Mouse (Mus musculus) thymus, postnatal 0 days (tissue): ENCODE data around the gene Kras. TPM values are rescaled to one million over a fixed set of nuclear protein-coding genes. Genes with fewer than 3 reads are reported as not detected.

ENCODE experiments used
- DNase-seq: peaks from one replicate; pipeline ENCODE4 v3.0.0-alpha.2; 2015; ENCODE audit warnings: low spot score
- polyA plus RNA-seq: library from polyadenylated mRNA; unstranded; fragments of >200 nt; fragmentation: Nextera tagmentation; extraction: Ambion mirVana; gene quantifications from 2 replicates; pipeline ENCODE4 v1.2.1, GENCODE M21; 2015

The Kras gene
- 122 and 134 TPM in 2 replicates for polyA plus RNA-seq

DNA sequence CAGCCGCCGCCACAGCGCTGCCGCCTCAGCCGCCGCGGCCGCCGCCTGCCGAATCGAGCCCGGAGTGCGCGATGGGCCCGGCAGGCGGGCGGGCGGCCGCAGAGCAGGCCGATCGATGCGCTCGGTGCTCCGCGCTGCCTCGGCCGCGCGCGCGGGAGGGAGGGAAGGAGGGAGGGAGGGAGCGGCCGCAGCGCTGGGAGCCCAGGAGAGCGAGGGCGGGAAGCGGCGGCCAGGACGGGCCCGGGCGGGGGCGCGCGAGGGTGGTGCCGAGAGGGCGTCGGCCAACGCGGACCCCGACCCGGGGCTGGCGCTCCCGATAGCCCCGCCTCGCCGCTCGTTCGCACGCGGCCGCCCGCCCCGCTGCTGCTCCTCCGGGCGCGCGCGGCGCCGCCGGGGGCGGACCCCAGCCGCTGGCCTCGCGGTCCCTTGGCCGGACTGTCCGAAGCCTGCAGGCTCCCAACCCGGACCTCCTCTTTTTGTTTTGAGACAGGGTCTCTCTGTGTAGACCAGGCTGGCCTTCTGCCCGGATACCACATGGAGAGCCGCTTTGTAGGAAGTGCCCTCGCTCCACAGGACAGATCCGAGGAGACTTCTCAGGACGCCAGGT, at the start of gene Kras:
Gene Kras (minus strand): TSS at position 55 of the 607 bp plus-strand sequence.
- peak; percentile 92 for DNase-seq

DNA sequence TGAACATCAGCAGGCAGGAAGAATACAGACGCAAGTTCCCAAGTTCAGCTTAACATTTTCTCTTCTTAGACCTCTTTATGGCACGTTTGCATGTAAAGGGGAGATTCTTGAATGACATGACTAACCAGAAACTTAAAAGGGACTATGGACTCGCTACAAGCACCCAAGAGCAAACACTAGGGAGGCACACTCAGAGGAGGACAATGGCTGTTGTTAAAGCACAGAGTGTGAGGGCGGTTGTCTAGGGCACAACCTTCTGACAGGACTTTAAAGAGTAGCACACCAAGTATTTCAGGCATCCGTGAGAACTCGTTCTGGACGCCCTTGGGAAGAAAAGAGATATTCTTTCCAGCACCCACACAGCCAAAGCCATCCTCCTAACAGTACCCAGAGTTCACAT, 47.6 kb upstream of the Kras start:
- DNase-seq: no peak

GRCm38 (mm10) chr6:145296979-145297378, 46.9 kb upstream of the Kras start:
- no peak for DNase-seq

- DNase-seq: no peak
These were observed 45.1 kb upstream of the Kras start for GRCm38 (mm10) chr6:145295171-145295570.

DNA sequence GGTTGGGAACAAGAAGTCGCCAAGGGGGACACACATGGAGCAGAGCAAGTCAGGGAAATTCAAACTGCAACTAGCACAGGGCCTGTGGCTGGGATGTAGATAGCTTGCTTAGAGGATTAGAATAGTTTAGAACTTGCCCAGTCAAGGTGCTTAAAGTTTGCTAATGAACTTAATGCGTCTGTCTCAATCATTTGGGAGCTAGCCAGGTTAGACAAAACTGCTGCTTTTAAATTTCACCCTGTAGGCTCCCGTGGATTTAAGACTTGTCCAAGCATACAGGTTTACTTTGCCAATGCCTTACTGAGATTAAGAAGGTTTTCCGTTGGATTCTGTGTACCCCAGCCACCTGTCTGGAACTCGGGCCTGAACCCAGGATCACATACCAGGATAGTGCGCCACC, 43.1 kb upstream of the Kras start:
- no peak for DNase-seq

DNA sequence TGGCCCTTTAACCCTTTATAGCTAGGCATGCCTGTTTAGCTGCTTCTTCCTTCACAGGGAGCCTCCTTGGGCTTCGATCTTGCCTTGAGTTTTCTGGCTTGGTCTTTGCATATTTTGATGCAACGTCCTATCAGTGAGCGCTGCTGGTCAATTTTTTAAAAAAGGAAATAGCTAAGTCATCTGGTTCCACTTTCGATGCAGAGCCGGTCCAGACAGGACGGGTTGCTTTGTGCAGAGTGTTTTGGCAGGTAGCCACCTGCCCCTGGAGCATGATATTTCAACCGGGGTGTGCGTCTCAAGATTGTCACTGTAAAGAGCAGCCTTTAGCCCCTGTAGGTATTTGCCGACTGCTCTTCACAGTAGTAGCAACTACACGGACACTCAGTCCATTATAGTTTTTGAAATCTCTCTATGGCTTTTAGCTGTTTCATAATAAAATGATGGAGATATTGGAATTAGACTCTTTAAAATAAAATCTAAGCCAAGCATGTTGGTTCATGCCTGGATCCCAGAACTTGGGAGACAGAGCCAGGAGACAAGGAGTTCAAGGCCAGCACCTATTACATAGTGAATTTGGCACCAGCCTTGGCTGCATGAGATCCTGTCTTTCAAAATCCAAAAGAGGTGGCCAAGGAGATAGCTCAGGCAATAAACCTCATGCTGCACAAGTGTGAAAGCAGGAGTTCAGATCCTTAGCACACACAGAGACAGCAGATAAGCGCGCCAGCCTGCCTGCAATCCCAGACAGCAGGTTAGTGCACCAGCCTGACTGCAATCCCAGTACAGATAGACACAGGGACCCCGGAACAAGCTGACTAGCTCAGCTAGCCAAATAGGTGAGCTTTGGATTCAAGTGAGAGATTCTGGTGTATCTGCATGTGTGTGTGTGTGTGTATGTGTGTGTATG, 41.6 kb upstream of the Kras start:
- DNase-seq: no peak

DNA sequence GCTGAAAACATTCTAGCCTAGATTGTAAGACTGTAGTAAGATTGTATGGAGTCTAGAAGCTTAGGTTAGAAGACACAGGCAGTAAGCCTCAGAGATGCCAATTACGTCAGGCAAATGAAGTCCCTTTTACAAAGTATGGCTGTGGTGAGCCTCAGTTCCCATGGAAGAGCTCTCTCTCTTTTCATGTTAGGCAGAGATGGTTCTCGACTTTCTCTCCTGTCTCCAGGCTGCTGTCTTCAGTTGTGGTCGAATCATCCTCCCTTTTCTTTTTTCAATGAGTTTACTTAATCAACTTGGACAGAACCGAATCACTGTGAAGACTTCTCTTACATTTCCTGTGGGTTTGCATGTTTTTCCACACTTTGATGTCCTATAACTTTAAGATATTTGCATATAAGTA, 35.6 kb upstream of the Kras start:
- DNase-seq: no peak

DNA sequence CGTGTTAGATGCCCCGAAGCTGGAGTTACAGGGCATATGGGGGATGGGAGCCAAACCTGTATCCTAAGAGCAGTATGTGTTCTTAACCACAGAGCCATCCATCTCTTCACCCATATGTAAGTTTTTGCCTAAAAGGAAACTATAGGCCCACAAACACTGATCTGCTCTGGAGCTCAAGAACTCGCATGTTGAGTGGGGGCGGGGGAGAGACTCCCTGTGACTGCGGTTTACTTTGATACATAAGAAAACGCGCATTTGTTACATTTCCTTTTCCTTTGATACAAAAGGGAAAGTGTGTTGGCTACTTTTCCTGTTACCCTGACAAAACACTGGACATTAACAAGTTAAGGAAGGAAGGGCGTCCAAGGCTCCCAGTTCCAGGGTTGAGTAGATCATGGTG, 34.2 kb upstream of the Kras start:
- DNase-seq: no peak

- no peak for DNase-seq
These were observed 27.2 kb upstream of the Kras start for GRCm38 (mm10) chr6:145277138-145277763.

DNA sequence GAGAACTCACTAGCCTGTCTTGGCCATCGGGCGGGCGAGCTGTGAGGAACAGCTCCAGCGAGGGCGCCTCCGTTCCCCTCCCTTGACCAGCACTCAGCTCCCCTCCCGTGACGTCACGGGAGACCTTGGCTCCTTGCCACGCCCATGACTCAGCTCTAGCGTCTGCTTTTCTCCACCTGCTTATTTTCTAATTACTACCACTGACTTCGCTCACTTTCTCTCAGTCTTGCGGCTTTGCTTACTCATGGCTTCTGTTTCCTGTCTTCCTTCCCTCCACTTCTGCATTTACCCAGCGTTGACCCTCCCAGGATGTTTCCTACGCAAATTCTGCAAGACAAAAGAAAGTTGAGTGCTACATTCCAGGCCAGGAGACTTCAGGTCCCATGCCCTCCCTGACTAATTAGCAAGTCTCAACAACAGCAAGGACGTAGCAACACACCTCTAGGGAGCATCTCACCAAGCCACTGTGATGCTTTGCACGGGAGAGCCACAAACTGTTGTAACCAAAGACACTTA, 26.3 kb upstream of the Kras start:
- DNase-seq: peak; percentile 64

DNA sequence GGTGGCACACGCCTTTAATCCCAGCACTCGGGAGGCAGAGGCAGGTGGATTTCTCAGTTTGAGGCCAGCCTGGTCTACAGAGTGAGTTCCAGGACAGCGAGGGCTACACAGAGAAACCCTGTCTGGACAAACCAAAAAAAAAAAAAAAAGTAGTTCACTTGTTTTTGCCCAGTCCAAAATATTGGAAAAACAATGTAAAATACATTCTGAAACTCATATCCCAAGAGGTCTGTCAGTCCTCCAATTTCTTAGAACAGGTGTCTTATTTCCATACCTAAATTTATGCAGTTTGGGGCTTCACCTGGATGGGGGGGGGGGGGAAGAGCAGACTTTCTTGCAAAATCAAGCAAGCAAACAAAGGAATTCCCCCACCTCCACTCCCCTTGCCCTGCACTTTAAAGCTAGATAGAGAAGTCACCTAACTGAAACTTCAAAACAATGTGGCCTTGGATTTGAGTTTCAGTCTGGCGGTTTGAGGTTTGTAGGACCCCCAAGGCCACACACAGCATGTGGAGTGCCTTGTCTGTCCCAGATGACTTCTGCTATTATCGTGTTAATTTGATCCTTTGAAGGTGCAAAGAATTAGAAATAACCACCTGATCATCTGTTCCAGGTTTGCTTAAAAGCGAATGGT, 25.7 kb upstream of the Kras start:
- no peak for DNase-seq

DNA sequence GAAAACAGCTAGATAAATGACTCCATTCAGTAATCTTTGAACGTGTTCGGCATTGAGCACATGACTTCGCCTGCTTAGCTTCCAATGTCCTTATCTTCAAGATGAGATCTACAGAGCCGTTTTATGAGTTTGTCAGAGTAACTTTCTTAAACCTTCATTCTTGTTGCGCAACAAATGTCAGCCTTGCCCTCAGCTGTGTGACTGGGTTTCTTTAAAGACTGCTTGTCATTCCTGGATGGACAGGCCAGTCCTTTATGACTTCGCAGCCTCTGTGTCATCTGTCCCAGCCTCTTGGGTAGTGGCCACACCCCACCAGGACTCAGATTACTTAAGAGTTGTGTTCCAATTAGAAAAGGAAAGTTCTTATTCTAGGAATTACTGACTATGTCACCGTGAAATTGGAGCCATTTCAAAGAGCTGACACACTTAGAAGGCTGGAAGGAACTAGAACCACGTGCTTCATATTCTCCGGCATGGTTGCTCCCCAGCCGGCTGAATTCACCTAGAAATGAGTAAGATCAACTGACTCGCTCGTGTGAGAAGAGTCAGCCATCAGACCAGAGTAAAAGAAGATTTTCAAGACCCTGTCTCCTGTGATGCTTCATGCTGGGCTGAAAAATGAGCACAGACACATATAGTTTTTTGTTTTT, 24.1 kb upstream of the Kras start:
- no peak for DNase-seq

GRCm38 (mm10) chr6:145272142-145272937, 22.3 kb upstream of the Kras start:
- DNase-seq: no peak

DNA sequence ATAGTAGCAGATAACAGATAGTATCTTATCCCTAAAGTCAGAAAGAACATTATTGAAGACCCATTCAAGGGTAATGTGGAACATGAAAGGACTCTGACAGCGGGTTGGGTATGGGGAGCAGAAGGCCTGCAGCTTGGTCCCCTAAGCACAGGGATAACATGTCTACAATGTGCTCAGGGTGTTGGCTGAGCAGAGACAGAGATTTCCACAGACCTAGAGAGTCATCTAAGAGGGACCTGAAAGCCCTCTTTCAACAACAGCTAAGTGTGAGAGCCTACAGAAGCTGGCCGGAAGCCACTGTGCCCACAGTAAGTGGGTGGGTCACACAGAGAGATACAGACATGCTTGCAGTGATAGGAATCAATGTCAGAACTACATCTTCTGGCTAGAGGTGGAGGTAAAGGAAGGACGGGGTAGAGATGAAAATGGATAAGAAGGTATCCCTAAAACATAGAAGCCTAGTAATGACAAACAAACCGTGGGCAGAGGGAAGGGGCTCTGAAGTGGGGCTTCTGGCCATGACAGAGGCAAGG, 19.3 kb upstream of the Kras start:
- DNase-seq: no peak

- DNase-seq: no peak
These were observed 17.7 kb upstream of the Kras start for GRCm38 (mm10) chr6:145267692-145268091.

- DNase-seq: no peak
These were observed 12.3 kb upstream of the Kras start for GRCm38 (mm10) chr6:145262314-145262713.

DNA sequence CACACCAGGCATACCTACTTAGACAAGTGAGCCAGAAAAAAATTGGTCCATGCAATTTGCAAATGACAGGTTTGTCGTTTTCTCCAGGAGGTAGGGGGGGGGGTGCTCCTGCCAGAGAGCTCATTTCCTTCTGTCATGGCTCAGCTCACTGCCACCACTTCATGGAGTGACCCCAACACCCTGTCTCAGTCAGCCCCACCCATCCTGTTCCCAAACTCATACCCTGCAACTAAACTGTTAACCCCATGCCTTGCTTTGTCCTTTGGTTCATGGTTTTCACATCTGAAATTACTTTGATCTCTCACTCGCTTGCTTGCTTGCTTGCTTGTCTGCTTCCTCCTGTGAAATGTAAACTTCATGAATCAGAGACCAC, 6.6 kb upstream of the Kras start:
- DNase-seq: no peak

- no peak for DNase-seq
These were observed 6.1 kb upstream of the Kras start for GRCm38 (mm10) chr6:145255952-145256700.

DNA sequence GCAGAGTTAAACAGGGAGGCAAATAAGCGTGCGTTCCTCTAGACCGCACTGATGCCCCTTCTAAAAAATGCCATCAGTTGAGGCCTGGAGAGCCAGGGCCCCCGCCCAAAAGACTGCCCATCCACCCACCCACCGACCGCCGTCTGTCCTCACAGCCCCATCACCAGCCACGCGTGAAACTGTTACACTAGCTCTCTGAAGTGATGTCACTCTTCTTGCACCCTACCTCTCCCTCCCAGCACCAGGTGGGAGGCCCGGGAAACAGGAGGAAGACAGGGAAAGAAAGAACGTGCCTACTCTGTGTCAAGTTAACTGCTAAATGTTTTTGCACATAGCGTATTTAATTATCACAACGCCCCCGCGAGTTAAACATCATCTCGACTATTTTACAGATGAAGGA, 781 bp upstream of the Kras start:
- DNase-seq: no peak
